In genomic region chr13:107879535-107879934, GRCm38 (mm10) we compare ENCODE assay signal across 9 mouse cellular contexts.
DNase-seq lines count a peak whose midpoint lies in the region; ATAC-seq and TF ChIP-seq lines count a peak whose summit lies in the region.
"Had no signal": no experiment of that assay in that cellular context is flagged by ENCODE, and none has a peak within 500 bp of the region (broad histone marks: within the 10 kb centered on the region; RNA-seq: fewer than 3 reads in every experiment).

No protein-coding gene starts in this region.

- peak; percentile 20; the same call in 1 of the 2 replicates for ATAC-seq in forebrain, embryonic 12.5 days (ENCODE audit: low FRiP score)
- no peak for ATAC-seq in forebrain, postnatal 0 days
- peak; percentile 58; the same call in 1 of the 2 replicates for ATAC-seq in stomach, embryonic 15.5 days (ENCODE audit: insufficient read depth, low FRiP score, low read depth)

- H3K4me3 ChIP-seq in forebrain, embryonic 12.5 days (replicated peaks): no peak overlapping the region
- no peak overlapping the region for H3K4me3 ChIP-seq in forebrain, postnatal 0 days (ENCODE audit: low read depth, low read length)
- H3K4me3 ChIP-seq in kidney, adult 2 months (ENCODE audit: insufficient read depth, low read depth, low read length): no peak overlapping the region
- no peak overlapping the region for H3K4me3 ChIP-seq in stomach, embryonic 15.5 days (replicated peaks)

- no peak overlapping the region for H3K9ac ChIP-seq in forebrain, embryonic 12.5 days
- no peak overlapping the region for H3K9ac ChIP-seq in forebrain, postnatal 0 days
- no peak overlapping the region for H3K9ac ChIP-seq in stomach, embryonic 15.5 days
- H3K9ac ChIP-seq: liver, embryonic 14.5 days had no signal

- no peaks in the 10 kb centered on the region for H3K27me3 ChIP-seq in forebrain, embryonic 12.5 days
- H3K27me3 ChIP-seq in forebrain, postnatal 0 days (ENCODE audit: insufficient read depth, low read length): no peaks in the 10 kb centered on the region
- no peaks in the 10 kb centered on the region for H3K27me3 ChIP-seq in kidney, adult 2 months (replicated peaks; ENCODE audit: control insufficient read depth, insufficient read depth, low read length)
- no peaks in the 10 kb centered on the region for H3K27me3 ChIP-seq in stomach, embryonic 15.5 days (replicated peaks)

- DNase-seq in forebrain, postnatal 0 days: no peak
- DNase-seq in retina, postnatal 1 day: peak; percentile 67
- DNase-seq in retina, embryonic 14.5 days (ENCODE audit: low spot score): no peak
- peak; percentile 78 for DNase-seq in kidney, adult 2 months
- DNase-seq in spleen, adult 12 weeks (ENCODE audit: low spot score): no peak
- no peak for DNase-seq in thymus, postnatal 25 days

- WGBS in forebrain, embryonic 12.5 days: 78% methylated on average over 7 of the region's 8 CpGs
- WGBS in forebrain, postnatal 0 days: 54% methylated on average over 7 of the region's 8 CpGs
- 40% methylated on average over 7 of the region's 8 CpGs for WGBS in kidney, adult 2 months
- WGBS in stomach, embryonic 15.5 days: 54% methylated on average over 7 of the region's 8 CpGs

- no peaks in the 10 kb centered on the region; the same call in 1 of the 2 replicates for H3K36me3 ChIP-seq in forebrain, embryonic 12.5 days (replicated peaks)
- no peaks in the 10 kb centered on the region for H3K36me3 ChIP-seq in forebrain, postnatal 0 days (ENCODE audit: insufficient read depth)
- H3K36me3 ChIP-seq in kidney, adult 2 months (ENCODE audit: control insufficient read depth, insufficient read depth, low read length): no peaks in the 10 kb centered on the region
- no peaks in the 10 kb centered on the region for H3K36me3 ChIP-seq in stomach, embryonic 15.5 days

- H3K4me2 ChIP-seq in forebrain, embryonic 12.5 days: no peak overlapping the region
- no peak overlapping the region for H3K4me2 ChIP-seq in forebrain, postnatal 0 days (ENCODE audit: low read depth)
- no peak overlapping the region for H3K4me2 ChIP-seq in stomach, embryonic 15.5 days

- peaks cover 6% of the 10 kb centered on the region; the same call in 1 of the 2 replicates for H3K9me3 ChIP-seq in forebrain, embryonic 12.5 days
- H3K9me3 ChIP-seq in forebrain, postnatal 0 days (ENCODE audit: low read length): no peaks in the 10 kb centered on the region
- H3K9me3 ChIP-seq in stomach, embryonic 15.5 days: no peaks in the 10 kb centered on the region

- no peak for TF ChIP-seq CTCF in forebrain, postnatal 0 days (IDR thresholded peaks at IDR 0.05; ENCODE audit: low read depth)
- TF ChIP-seq CTCF in kidney, adult 2 months (conservative IDR thresholded peaks at IDR 0.05; ENCODE audit: insufficient read depth, insufficient read length, low read depth, low read length): no peak

- no peak for TF ChIP-seq POLR2A in kidney, adult 2 months (IDR thresholded peaks at IDR 0.05; ENCODE audit: low read depth, low read length)

- H3K4me1 ChIP-seq in forebrain, embryonic 12.5 days: peaks cover 23% of the 10 kb centered on the region
- H3K4me1 ChIP-seq in forebrain, postnatal 0 days (ENCODE audit: insufficient read depth): peaks cover 6% of the 10 kb centered on the region
- H3K4me1 ChIP-seq in kidney, adult 2 months (ENCODE audit: control insufficient read depth, insufficient read depth, low read length): peaks cover 10% of the 10 kb centered on the region; the same call in 1 of the 2 replicates
- no peaks in the 10 kb centered on the region for H3K4me1 ChIP-seq in stomach, embryonic 15.5 days

- no peak overlapping the region for H3K27ac ChIP-seq in forebrain, embryonic 12.5 days
- H3K27ac ChIP-seq in forebrain, postnatal 0 days (ENCODE audit: low read depth, low read length): no peak overlapping the region
- H3K27ac ChIP-seq in kidney, adult 2 months (ENCODE audit: insufficient read depth, low read depth, low read length): no peak overlapping the region
- no peak overlapping the region for H3K27ac ChIP-seq in stomach, embryonic 15.5 days
- H3K27ac ChIP-seq: liver, embryonic 14.5 days had no signal

Comparison
In these comparisons a context has a peak if more than half of its experiments do, and no peak if none do; other contexts are left out.
1. DNase-seq: peak in retina, postnatal 1 day (single experiment) and kidney, adult 2 months (single experiment); none in forebrain, postnatal 0 days (single experiment), retina, embryonic 14.5 days (single experiment), spleen, adult 12 weeks (single experiment) and thymus, postnatal 25 days (single experiment).